Mouse (Mus musculus) liver, adult 2 months (tissue): ENCODE data around the gene Prdm10. TPM values are rescaled to one million over a fixed set of nuclear protein-coding genes. Genes with fewer than 3 reads are reported as not detected.

Experiments used
- DNase-seq: peaks from one replicate; pipeline ENCODE4 v3.0.0-alpha.2; 2011; ENCODE audit warnings: low read depth, low spot score; ENCODE audit errors: extremely low read depth
- H3K27ac ChIP-seq: fragments of 200-500 bp; replicated peaks from 2 replicates; pipeline ENCODE4 v1.5.1; 2012; ENCODE audit warnings: low read depth, mild to moderate bottlenecking, control low read depth, inconsistent platforms, low read length; ENCODE audit not compliant: insufficient read depth
- H3K27me3 ChIP-seq: fragments of 200-500 bp; 2 replicates; pipeline ENCODE4 v1.6.1; 2012; ENCODE audit warnings: mild to moderate bottlenecking, moderate library complexity, low read length, inconsistent platforms; ENCODE audit not compliant: control insufficient read depth, insufficient read depth
- H3K36me3 ChIP-seq: fragments of 200-500 bp; 2 replicates; pipeline ENCODE4 v1.6.1; 2012; ENCODE audit warnings: low read length, inconsistent platforms; ENCODE audit not compliant: control insufficient read depth, insufficient read depth
- H3K4me1 ChIP-seq: fragments of 200-500 bp; 2 replicates; pipeline ENCODE4 v1.6.1; 2011; ENCODE audit warnings: low read length; ENCODE audit not compliant: control insufficient read depth, insufficient read depth
- H3K4me3 ChIP-seq: fragments of 200-500 bp; 2 replicates; pipeline ENCODE4 v1.5.1; 2011; ENCODE audit warnings: low read depth, mild to moderate bottlenecking, control low read depth, low read length, moderate library complexity; ENCODE audit not compliant: insufficient read depth
- H3K79me2 ChIP-seq: fragments of 200-500 bp; 2 replicates; pipeline ENCODE4 v1.6.1; 2012; ENCODE audit warnings: inconsistent platforms, mild to moderate bottlenecking, low read length, moderate library complexity; ENCODE audit not compliant: control insufficient read depth, insufficient read depth
- H3K9ac ChIP-seq: fragments of 200-500 bp; 2 replicates; pipeline ENCODE4 v1.6.1; 2012; ENCODE audit warnings: low read depth, mild to moderate bottlenecking, control low read depth, inconsistent platforms, low read length
- CTCF ChIP-seq: fragments of 200-500 bp; IDR thresholded peaks from 2 replicates; pipeline ENCODE4 v1.5.1; 2011; ENCODE audit warnings: low read depth, low read length, control low read depth
- POLR2A ChIP-seq: fragments of 200-500 bp; IDR thresholded peaks from 2 replicates; pipeline ENCODE4 v1.6.1; 2011; ENCODE audit warnings: low read length, control low read depth; ENCODE audit not compliant: insufficient read depth; ENCODE audit errors: extremely low read depth
- WGBS: fragments of 180-500 bp; shearing (Covaris S2); methylation state at CpG from one replicate; pipeline ENCODE4 v1.1.7; 2018; 5-methylcytosine and 5-hydroxymethylcytosine counted together
- polyA plus RNA-seq: library from polyadenylated mRNA; depleted of rRNA; stranded (reverse); fragments of >200 nt; gene quantifications from 2 replicates; pipeline ENCODE4 v1.2.3, GENCODE M21; 2012
- total RNA-seq: library from RNA; depleted of rRNA; stranded (reverse); fragments of >200 nt; gene quantifications from 2 replicates; pipeline ENCODE4 v1.2.3, GENCODE M21; 2014

Prdm10 gene
- total and polyA plus RNA-seq, 2 experiments: 2.7 to 4.8 TPM

DNA sequence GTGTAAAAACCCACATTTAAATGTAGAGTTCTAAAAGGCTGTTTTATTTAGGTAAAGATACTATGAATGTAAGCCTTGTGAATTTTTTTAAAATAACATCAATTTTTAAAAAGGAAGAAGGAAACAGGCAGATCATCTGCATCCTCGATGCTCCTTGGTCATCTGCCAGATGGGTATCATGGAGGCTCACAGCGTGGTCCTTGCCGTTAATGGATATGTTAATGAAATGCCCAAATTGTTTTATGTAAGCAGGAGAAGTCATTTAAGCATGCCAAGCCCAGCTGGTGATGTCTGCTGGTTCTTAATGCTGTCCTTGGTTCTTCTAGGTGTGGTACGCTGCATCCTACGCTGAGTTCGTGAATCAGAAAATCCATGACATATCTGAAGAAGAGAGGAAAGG lies 54.7 kb downstream of the Prdm10 start:
- H3K27ac ChIP-seq: no peak overlapping the region

DNA sequence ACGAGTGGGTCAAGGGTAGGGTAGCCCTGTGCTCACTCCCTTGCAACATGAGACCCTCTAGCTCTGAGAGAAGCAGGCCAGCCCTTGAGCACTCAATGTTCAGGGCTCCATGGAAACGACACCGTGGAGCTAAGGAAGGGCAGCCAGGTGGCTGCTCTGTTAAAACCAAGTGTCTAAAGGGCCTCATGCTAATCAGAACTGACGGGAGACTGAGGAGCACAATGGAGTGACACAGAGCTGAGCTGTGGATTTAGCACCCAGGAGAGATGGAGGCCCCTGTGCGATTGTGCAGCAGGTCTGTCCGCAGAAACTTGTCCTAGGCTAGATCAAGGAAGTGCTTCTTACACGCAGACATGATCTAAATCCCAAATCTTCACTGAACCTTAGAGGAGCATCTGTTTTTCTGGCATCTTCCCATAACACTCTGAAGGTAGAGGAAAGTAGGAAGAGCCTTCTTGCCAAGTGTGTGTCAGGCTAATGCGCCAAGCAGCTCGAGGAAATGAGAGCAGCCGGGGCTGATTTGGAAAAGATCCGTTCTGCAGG lies 64.0 kb downstream of the Prdm10 start:
- Histone ChIP-seq H3K27me3 (no peaks in the 10 kb centered on the region), H3K36me3 (peaks cover 4% of the 10 kb centered on the region; the same call in 1 of the 2 replicates), H3K4me1 (no peaks in the 10 kb centered on the region), H3K27ac (no peak overlapping the region), H3K79me2 (no peaks in the 10 kb centered on the region), H3K9ac (no peak overlapping the region), H3K4me3 (no peak overlapping the region)
- DNase-seq: no peak
- WGBS: 87% methylated on average over 11 of the region's 11 CpGs
- TF ChIP-seq CTCF (no peak), POLR2A (no peak)

More for the DNA sequence above, 54.7 kb downstream of the Prdm10 start:
- H3K27me3 ChIP-seq: no peaks in the 10 kb centered on the region
- H3K4me3 ChIP-seq: no peak overlapping the region
- H3K79me2 ChIP-seq: no peaks in the 10 kb centered on the region
- TF ChIP-seq POLR2A (no peak), CTCF (no peak)
- H3K36me3 ChIP-seq: peaks cover 8% of the 10 kb centered on the region
- WGBS: 95% methylated on average over 6 of the region's 6 CpGs
- no peak for DNase-seq
- no peaks in the 10 kb centered on the region for H3K4me1 ChIP-seq
- H3K9ac ChIP-seq: no peak overlapping the region

DNA sequence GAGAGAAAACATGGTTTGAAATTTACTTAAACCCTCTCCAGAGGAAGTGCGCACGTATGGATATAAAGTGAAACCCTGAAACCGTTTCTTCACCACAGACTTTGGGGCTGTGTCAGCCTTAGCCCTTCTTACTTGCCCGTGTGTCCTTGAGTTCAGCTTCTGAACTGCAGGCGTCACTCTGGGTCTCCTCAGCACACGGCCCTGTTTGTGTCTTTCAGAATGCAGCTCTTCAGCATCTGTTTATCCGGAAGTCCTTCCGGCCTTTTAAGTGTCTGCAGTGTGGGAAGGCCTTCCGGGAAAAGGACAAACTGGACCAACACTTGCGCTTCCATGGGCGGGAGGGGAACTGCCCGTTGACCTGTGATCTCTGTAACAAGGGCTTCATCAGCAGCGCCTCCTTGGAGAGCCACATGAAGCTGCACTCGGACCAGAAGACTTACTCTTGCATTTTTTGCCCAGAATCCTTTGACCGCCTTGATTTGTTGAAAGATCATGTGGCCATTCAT lies 66.3 kb downstream of the Prdm10 start:
- Histone ChIP-seq H3K4me1 (no peaks in the 10 kb centered on the region), H3K79me2 (no peaks in the 10 kb centered on the region), H3K9ac (no peak overlapping the region), H3K27ac (no peak overlapping the region), H3K4me3 (no peak overlapping the region), H3K36me3 (peaks cover 5% of the 10 kb centered on the region; the same call in 1 of the 2 replicates), H3K27me3 (no peaks in the 10 kb centered on the region)
- peak; percentile 7 for DNase-seq
- 76% methylated on average over 15 of the region's 15 CpGs for WGBS
- TF ChIP-seq CTCF (no peak), POLR2A (no peak)

DNA sequence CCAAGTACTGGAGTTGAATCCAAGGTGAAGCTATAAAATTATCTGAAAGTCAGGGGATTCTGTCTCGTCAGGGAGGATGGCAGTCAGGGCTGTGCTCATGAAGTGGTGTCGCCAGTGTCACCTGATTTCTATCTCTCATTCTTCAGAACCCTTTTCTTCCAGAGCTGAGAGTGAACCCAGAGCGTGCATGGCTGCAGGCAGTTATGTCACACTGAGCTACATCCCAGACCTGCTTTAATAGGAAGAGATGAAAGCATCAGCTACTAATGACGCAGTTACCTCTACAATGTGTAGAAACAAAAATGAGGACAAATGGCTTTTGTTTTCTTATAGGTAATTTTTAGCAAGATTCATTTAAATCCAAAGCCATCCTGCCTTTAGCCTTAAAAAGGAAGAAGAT lies 68.1 kb downstream of the Prdm10 start:
- WGBS: 88% methylated on average over 4 of the region's 4 CpGs
- no peaks in the 10 kb centered on the region for H3K27me3 ChIP-seq
- no peak overlapping the region for H3K9ac ChIP-seq
- H3K4me1 ChIP-seq: peaks cover 3% of the 10 kb centered on the region; the same call in 1 of the 2 replicates
- H3K4me3 ChIP-seq: no peak overlapping the region
- no peak for DNase-seq
- TF ChIP-seq CTCF: no peak
- no peak for TF ChIP-seq POLR2A
- H3K27ac ChIP-seq: no peak overlapping the region
- H3K79me2 ChIP-seq: no peaks in the 10 kb centered on the region
- H3K36me3 ChIP-seq: peaks cover 1% of the 10 kb centered on the region; the same call in 1 of the 2 replicates

DNA sequence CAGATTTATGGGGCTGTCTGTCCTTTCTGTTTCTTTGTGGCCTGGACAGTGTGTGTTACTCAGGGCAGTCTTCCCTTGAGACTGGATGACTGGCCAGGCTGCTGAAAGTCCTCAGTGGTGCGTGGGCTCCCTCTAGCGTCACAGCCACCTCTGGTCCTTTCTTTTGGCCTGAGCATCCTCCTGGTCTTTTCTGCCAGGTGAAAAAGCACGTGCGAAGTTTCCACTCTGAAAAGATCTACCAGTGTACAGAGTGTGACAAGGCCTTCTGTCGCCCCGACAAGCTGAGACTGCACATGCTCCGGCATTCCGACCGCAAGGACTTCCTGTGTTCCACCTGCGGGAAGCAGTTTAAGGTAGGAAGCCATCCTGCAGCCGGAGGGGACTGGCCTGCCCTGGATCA lies 68.6 kb downstream of the Prdm10 start:
- H3K9ac ChIP-seq: no peak overlapping the region
- DNase-seq: peak; percentile 29
- no peak overlapping the region for H3K27ac ChIP-seq
- no peak overlapping the region for H3K4me3 ChIP-seq
- H3K4me1 ChIP-seq: peaks cover 4% of the 10 kb centered on the region; the same call in 1 of the 2 replicates
- H3K27me3 ChIP-seq: no peaks in the 10 kb centered on the region
- H3K79me2 ChIP-seq: no peaks in the 10 kb centered on the region
- WGBS: 67% methylated on average over 11 of the region's 11 CpGs
- H3K36me3 ChIP-seq: peaks cover 1% of the 10 kb centered on the region; the same call in 1 of the 2 replicates
- TF ChIP-seq CTCF (peak; percentile 97), POLR2A (no peak)

DNA sequence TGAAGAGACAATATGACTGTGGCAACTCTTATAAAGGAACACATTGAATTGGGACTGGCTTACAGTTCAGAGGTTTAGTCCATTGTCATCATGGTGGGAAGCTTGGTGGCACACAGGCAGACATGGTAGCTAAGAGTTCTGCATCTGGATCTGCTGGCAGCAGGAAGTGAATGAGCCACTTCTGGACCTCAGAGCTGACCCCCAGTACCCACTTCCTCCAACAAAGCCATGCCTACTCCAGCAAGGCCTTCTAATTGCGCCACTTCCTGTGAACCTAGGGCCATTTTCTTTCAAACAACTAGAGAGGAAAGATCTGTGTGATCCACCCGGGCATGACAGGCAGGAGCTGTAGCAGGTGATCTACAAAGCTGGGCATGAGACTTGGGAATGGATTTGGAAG lies 72.4 kb downstream of the Prdm10 start:
- Histone ChIP-seq H3K79me2 (no peaks in the 10 kb centered on the region), H3K27me3 (no peaks in the 10 kb centered on the region), H3K9ac (no peak overlapping the region), H3K4me3 (no peak overlapping the region), H3K36me3 (peaks cover 1% of the 10 kb centered on the region; the same call in 1 of the 2 replicates), H3K4me1 (peaks cover 6% of the 10 kb centered on the region), H3K27ac (no peak overlapping the region)
- no peak for DNase-seq
- WGBS: 81% methylated on average over 2 of the region's 2 CpGs
- no peak for TF ChIP-seq POLR2A
- no peak for TF ChIP-seq CTCF
